Mouse (Mus musculus) CD8-positive naive resting alpha-beta T cell, adult 57 days (primary cell): ENCODE results near the gene Rab3d. TPM values are rescaled to one million over a fixed set of nuclear protein-coding genes. Genes with fewer than 3 reads are reported as not detected.

Source experiments
- total RNA-seq: library from RNA; stranded (reverse); gene quantifications from one replicate; pipeline ENCODE4 v1.2.4, GENCODE M21; 2023

Gene Rab3d
- total RNA-seq: 10.0 TPM

GRCm38 (mm10) chr9:21918035-21918592, at the start of gene Rab3d:
Rab3d (minus strand) TSS chr9:21918192.

DNA sequence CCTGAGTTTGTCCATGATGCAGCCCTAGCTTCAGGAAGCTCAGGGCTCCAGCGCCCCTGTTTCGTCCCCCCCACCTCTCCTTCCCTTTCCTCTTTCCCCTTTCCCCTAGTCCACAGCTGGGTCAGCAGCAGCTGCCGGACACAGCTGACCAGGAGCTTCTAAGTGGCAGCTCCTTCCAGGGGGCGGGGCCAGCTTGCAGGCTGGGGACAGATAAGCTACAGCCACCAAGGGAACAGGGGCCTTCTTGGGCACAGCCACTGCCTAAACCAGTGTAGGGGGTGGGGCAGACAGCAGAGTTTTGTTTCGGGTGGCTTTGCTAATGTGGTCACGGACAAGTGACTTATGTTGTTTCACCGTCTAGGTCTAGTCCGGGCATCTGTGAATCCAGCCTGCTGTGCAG, 45.4 kb upstream of the Rab3d start, which contains the start of gene Epor:
Gene Epor (minus strand): TSS at position 90 of the 400 bp plus-strand sequence.

GRCm38 (mm10) chr9:21955570-21956281, 37.7 kb upstream of the Rab3d start, which contains the start of gene Swsap1:
Swsap1 (plus strand) TSS chr9:21955755.

GRCm38 (mm10) chr9:21936692-21937570, 18.9 kb upstream of the Rab3d start, which contains the start of gene Plppr2:
Plppr2 (plus strand) TSS chr9:21937033.

GRCm38 (mm10) chr9:21927208-21927753, 9.3 kb upstream of the Rab3d start, which contains the start of the genes Ccdc159 and Tmem205:
Ccdc159 (plus strand) TSS chr9:21927471.
Tmem205 (minus strand) TSS chr9:21927556.

Other genes with a start within 250 kb of the Rab3d start
- gene Ldlr, start 194.7 kb downstream of the Rab3d start, total RNA-seq: 24.1 TPM
- gene Spc24, start 157.9 kb downstream of the Rab3d start, total RNA-seq: 2.7 TPM
- gene Kank2, start 119.4 kb downstream of the Rab3d start, total RNA-seq: not detected
- gene Angptl8, start 82.7 kb downstream of the Rab3d start, total RNA-seq: not detected
- gene Dock6, start 65.6 kb downstream of the Rab3d start, total RNA-seq: 7.0 TPM
- not detected for gene Ccdc159, start 9.3 kb upstream of the Rab3d start, total RNA-seq
- not detected for gene Tmem205, start 9.4 kb upstream of the Rab3d start, total RNA-seq
- gene Plppr2, start 18.8 kb upstream of the Rab3d start, total RNA-seq: 0.31 TPM
- 7.4 TPM for gene Swsap1, start 37.6 kb upstream of the Rab3d start, total RNA-seq
- gene Epor, start 45.3 kb upstream of the Rab3d start, total RNA-seq: not detected
- not detected for gene Rgl3, start 71.3 kb upstream of the Rab3d start, total RNA-seq
- not detected for gene Ccdc151, start 84.4 kb upstream of the Rab3d start, total RNA-seq
- gene Prkcsh, start 84.6 kb upstream of the Rab3d start, total RNA-seq: 93.5 TPM
- gene Elavl3, start 133.8 kb upstream of the Rab3d start, total RNA-seq: 0.18 TPM
- not detected for gene Gm49318, start 153.1 kb upstream of the Rab3d start, total RNA-seq
- 28.6 TPM for gene Zfp653, start 153.2 kb upstream of the Rab3d start, total RNA-seq
- 26.7 TPM for gene Ecsit, start 167.2 kb upstream of the Rab3d start, total RNA-seq
- not detected for gene Cnn1, start 181.0 kb upstream of the Rab3d start, total RNA-seq
- 25.6 TPM for gene Elof1, start 199.0 kb upstream of the Rab3d start, total RNA-seq
- 239 TPM for gene Acp5, start 217.5 kb upstream of the Rab3d start, total RNA-seq
- gene Pigyl, start 238.7 kb upstream of the Rab3d start, total RNA-seq: 12.7 TPM